Mouse (Mus musculus) adrenal gland, adult 8-10 months (tissue): ENCODE data around the gene Apoc4. TPM values are rescaled to one million over a fixed set of nuclear protein-coding genes. Genes with fewer than 3 reads are reported as not detected.
"Not testable (repeated sequence)": the region's sequence is repeated elsewhere in the genome, so short reads cannot be mapped to it uniquely, and the experiment has no call there.

Source experiments
- DNase-seq: peaks from one replicate; pipeline ENCODE4 v3.0.0; 2022
- total RNA-seq, 4 experiments: library from RNA; stranded (reverse); gene quantifications; 2 replicates each; pipeline ENCODE4 v1.2.4; 2022

Gene Apoc4
- total RNA-seq, 4 experiments from 2014 or later, result 48.6 to 249 (median 89.6) TPM

GRCm38 (mm10) chr7:19698907-19699826 is 17.9 kb upstream of the Apoc4 start, which contains the start of gene Apoe:
Gene Apoe, minus strand, starts transcription at chr7:19699188.
- peak; percentile 62 for DNase-seq

- DNase-seq, result no peak
Observed at GRCm38 (mm10) chr7:19697949-19698906, 16.9 kb upstream of the Apoc4 start.

- DNase-seq, result no peak
Observed at GRCm38 (mm10) chr7:19696336-19696873, 15.1 kb upstream of the Apoc4 start.

- no peak for DNase-seq
Observed at GRCm38 (mm10) chr7:19695881-19696280, 14.6 kb upstream of the Apoc4 start.

- no peak for DNase-seq
Observed at GRCm38 (mm10) chr7:19695213-19695594, 13.9 kb upstream of the Apoc4 start.

- no peak for DNase-seq
Observed at GRCm38 (mm10) chr7:19694336-19695212, 13.3 kb upstream of the Apoc4 start.

GRCm38 (mm10) chr7:19693421-19693820 is 12.1 kb upstream of the Apoc4 start:
- no peak for DNase-seq

GRCm38 (mm10) chr7:19691873-19692865 is 10.9 kb upstream of the Apoc4 start, which contains the start of gene Apoc1:
Gene Apoc1, minus strand, starts transcription at chr7:19692660.
- no peak for DNase-seq

GRCm38 (mm10) chr7:19691434-19691833 is 10.2 kb upstream of the Apoc4 start:
- DNase-seq, result no peak

- no peak for DNase-seq
Observed at GRCm38 (mm10) chr7:19690845-19691244, 9.6 kb upstream of the Apoc4 start.

GRCm38 (mm10) chr7:19688611-19689010 is 7.3 kb upstream of the Apoc4 start:
- DNase-seq, result no peak

- no peak for DNase-seq
Observed at GRCm38 (mm10) chr7:19688101-19688500, 6.8 kb upstream of the Apoc4 start.

GRCm38 (mm10) chr7:19686927-19687583 is 5.8 kb upstream of the Apoc4 start:
- DNase-seq, result not testable (repeated sequence)

GRCm38 (mm10) chr7:19686521-19686920 is 5.2 kb upstream of the Apoc4 start:
- DNase-seq, result no peak

GRCm38 (mm10) chr7:19685374-19685773 is 4.1 kb upstream of the Apoc4 start:
- no peak for DNase-seq

- DNase-seq, result no peak
Observed at GRCm38 (mm10) chr7:19683771-19684201, 2.5 kb upstream of the Apoc4 start.

GRCm38 (mm10) chr7:19682979-19683378 is 1.7 kb upstream of the Apoc4 start:
- DNase-seq, result no peak

- peak; percentile 64 for DNase-seq
Observed at GRCm38 (mm10) chr7:19680702-19681101, 577 bp downstream of the Apoc4 start.

- DNase-seq, result no peak
Observed at GRCm38 (mm10) chr7:19678901-19679300, 2.4 kb downstream of the Apoc4 start.

GRCm38 (mm10) chr7:19677872-19678271 is 3.4 kb downstream of the Apoc4 start, which contains the start of gene Apoc2:
Gene Apoc2, minus strand, starts transcription at chr7:19677941.
- no peak for DNase-seq
